Mouse (Mus musculus) common myeloid progenitor, adult 5-6 weeks (primary cell): ENCODE results near the gene Mpst. TPM values are rescaled to one million over a fixed set of nuclear protein-coding genes. Genes with fewer than 3 reads are reported as not detected.

Experiments used
- ATAC-seq: replicated peaks from 2 replicates; pipeline ENCODE4 v1.8.0; 2016; ENCODE audit warnings: low read depth, mild to moderate bottlenecking, moderate TSS enrichment, inconsistent platforms; ENCODE audit not compliant: poor library complexity, severe bottlenecking
- total RNA-seq: library from RNA; stranded (forward); fragments of 200-1000, 187-1606 nt; gene quantifications from 2 replicates; pipeline ENCODE4 v1.2.3, GENCODE M21; 2017

The Mpst gene
- total RNA-seq: 22.9 and 45.3 TPM in 2 replicates

GRCm38 (mm10) chr15:78406293-78406934, at the start of gene Mpst:
Gene Mpst (plus strand): TSS chr15:78406416.
- ATAC-seq: peak; percentile 91

GRCm38 (mm10) chr15:78365916-78366315, 40.3 kb upstream of the Mpst start:
- no peak for ATAC-seq

GRCm38 (mm10) chr15:78366875-78367274, 39.3 kb upstream of the Mpst start:
- ATAC-seq: no peak

GRCm38 (mm10) chr15:78367811-78368210, 38.4 kb upstream of the Mpst start:
- no peak for ATAC-seq

- ATAC-seq: peak; percentile 85
Observed at GRCm38 (mm10) chr15:78368926-78369346, 37.3 kb upstream of the Mpst start.

GRCm38 (mm10) chr15:78369641-78370040, 36.6 kb upstream of the Mpst start:
- no peak for ATAC-seq

- ATAC-seq: no peak
Observed at GRCm38 (mm10) chr15:78372796-78373195, 33.4 kb upstream of the Mpst start.

- no peak for ATAC-seq
Observed at GRCm38 (mm10) chr15:78374204-78374603, 32.0 kb upstream of the Mpst start.

- ATAC-seq: no peak
Observed at GRCm38 (mm10) chr15:78377859-78378258, 28.4 kb upstream of the Mpst start.

- no peak for ATAC-seq
Observed at GRCm38 (mm10) chr15:78378556-78378955, 27.7 kb upstream of the Mpst start.

- ATAC-seq: no peak
Observed at GRCm38 (mm10) chr15:78380208-78380607, 26.0 kb upstream of the Mpst start.

- no peak for ATAC-seq
Observed at GRCm38 (mm10) chr15:78380741-78381140, 25.5 kb upstream of the Mpst start.

- no peak for ATAC-seq
Observed at GRCm38 (mm10) chr15:78382115-78382514, 24.1 kb upstream of the Mpst start.

- ATAC-seq: 0 out of 2 replicates have a peak, but pooled peaks have one; percentile 53
Observed at GRCm38 (mm10) chr15:78383450-78384219, 22.6 kb upstream of the Mpst start.

GRCm38 (mm10) chr15:78384220-78385116, 21.7 kb upstream of the Mpst start:
- ATAC-seq: no peak

GRCm38 (mm10) chr15:78385564-78385963, 20.7 kb upstream of the Mpst start:
- peak; percentile 55; the same call in 1 of the 2 replicates for ATAC-seq

GRCm38 (mm10) chr15:78390855-78391254, 15.4 kb upstream of the Mpst start:
- ATAC-seq: no peak

- ATAC-seq: no peak
Observed at GRCm38 (mm10) chr15:78395478-78395962, 10.7 kb upstream of the Mpst start, which contains the start of gene Tex33. Gene Tex33 (minus strand): TSS chr15:78395912.

GRCm38 (mm10) chr15:78401345-78401744, 4.9 kb upstream of the Mpst start:
- peak; percentile 57 for ATAC-seq

GRCm38 (mm10) chr15:78401921-78402320, 4.3 kb upstream of the Mpst start:
- 0 out of 2 replicates have a peak, but pooled peaks have one; percentile 8 for ATAC-seq
